Mouse (Mus musculus): Measurements from ENCODE around the gene Ppp1r9a. TPM values are rescaled to one million over a fixed set of nuclear protein-coding genes. Genes with fewer than 3 reads are reported as not detected.

The Ppp1r9a gene
- polyA plus RNA-seq, 1 experiment = 0.13 TPM

DNA sequence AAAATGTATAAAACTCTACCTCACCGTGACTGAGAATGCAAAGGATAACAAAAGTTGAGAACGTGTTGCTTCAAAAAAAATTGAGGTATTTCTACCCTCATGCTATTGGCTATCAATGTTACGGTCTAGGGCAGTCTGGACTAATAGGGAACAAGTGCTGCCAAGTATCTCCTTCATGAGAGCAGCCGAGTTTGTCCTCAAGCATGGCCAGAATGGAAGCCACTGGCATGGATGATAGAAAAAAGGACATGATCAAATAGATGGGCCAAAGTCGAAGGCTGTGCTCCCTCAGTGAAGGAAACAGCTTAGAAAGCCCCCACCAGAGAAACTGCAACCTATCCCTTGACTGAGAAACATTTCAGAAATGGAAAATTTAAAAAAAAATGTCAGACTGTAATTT, 285.3 kb downstream of the Ppp1r9a start:
- Histone ChIP-seq H3ac (ENCODE audit: control insufficient read depth, insufficient read length) (no peak overlapping the region), H3K79me2 (ENCODE audit: control insufficient read depth, insufficient read depth) (no peaks in the 10 kb centered on the region), H3K36me3 (ENCODE audit: control insufficient read depth, insufficient read depth) (no peaks in the 10 kb centered on the region), H3K4me2 (ENCODE audit: low read depth) (no peak overlapping the region), H3K27me3 (ENCODE audit: control insufficient read depth, insufficient read depth, insufficient read length) (no peaks in the 10 kb centered on the region), H3K4me3 (no peak overlapping the region)
- TF ChIP-seq TCF3 (IDR thresholded peaks at IDR 0.05; ENCODE audit: insufficient read length, low read depth) (no peak), REST (IDR thresholded peaks at IDR 0.05; ENCODE audit: insufficient read depth, insufficient read length) (no peak), USF1 (IDR thresholded peaks at IDR 0.05; ENCODE audit: low read depth) (no peak), POLR2A (IDR thresholded peaks at IDR 0.05; ENCODE audit: insufficient read length, low read depth) (no peak), TCF12 (IDR thresholded peaks at IDR 0.05; ENCODE audit: insufficient read depth, poor library complexity, severe bottlenecking) (no peak), E2F4 (IDR thresholded peaks at IDR 0.05; ENCODE audit: insufficient read depth) (no peak), CEBPB (IDR thresholded peaks at IDR 0.05; ENCODE audit: insufficient read depth, poor library complexity, severe bottlenecking) (no peak), MYOG (IDR thresholded peaks at IDR 0.05; ENCODE audit: control insufficient read depth in 1 of 3, insufficient read depth in 1 of 3, insufficient read length in 2 of 3, low read depth in 2 of 3) (no peak), MYOD1 (IDR thresholded peaks at IDR 0.05; ENCODE audit: control insufficient read depth in 1 of 3, insufficient read length in 2 of 3, low read depth in 2 of 3) (no peak), POLR2AphosphoS2 (IDR thresholded peaks at IDR 0.05; ENCODE audit: insufficient read length, low read depth) (no peak), MAX (IDR thresholded peaks at IDR 0.05; ENCODE audit: low read depth) (no peak), SRF (IDR thresholded peaks at IDR 0.05; ENCODE audit: control insufficient read depth, insufficient read length, low read depth) (no peak)

DNA sequence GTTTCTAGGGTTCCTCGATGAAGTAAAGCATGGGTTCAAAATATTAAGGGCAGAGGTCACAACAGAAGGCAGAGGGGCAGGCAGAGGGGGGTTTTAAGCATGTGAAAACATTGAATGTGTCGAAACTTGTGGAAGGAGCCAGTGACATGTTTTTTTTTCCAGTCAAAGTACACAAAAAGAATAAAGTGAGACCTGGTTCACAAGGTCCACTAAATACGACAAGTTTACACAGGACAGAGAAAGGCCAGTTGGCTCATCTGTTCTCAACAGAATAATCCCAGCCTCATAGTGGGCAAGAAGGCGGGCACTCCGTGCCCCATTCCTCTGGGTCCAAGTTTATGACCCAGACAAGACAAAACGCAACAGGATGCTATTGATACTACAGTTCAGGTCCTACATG, 286.2 kb downstream of the Ppp1r9a start:
- H3K27me3 ChIP-seq (ENCODE audit: control insufficient read depth, insufficient read depth, insufficient read length) = peaks cover 4% of the 10 kb centered on the region
- H3K79me2 ChIP-seq (ENCODE audit: control insufficient read depth, insufficient read depth) = no peaks in the 10 kb centered on the region
- no peaks in the 10 kb centered on the region for H3K36me3 ChIP-seq (ENCODE audit: control insufficient read depth, insufficient read depth)
- H3K4me3 ChIP-seq = no peak overlapping the region
- TF ChIP-seq POLR2AphosphoS2 (IDR thresholded peaks at IDR 0.05; ENCODE audit: insufficient read length, low read depth) = no peak
- no peak for TF ChIP-seq POLR2A (IDR thresholded peaks at IDR 0.05; ENCODE audit: insufficient read length, low read depth)
- TF ChIP-seq MYOD1 (IDR thresholded peaks at IDR 0.05; ENCODE audit: control insufficient read depth in 1 of 3, insufficient read length in 2 of 3, low read depth in 2 of 3) = no peak
- no peak for TF ChIP-seq SRF (IDR thresholded peaks at IDR 0.05; ENCODE audit: control insufficient read depth, insufficient read length, low read depth)
- no peak for TF ChIP-seq TCF12 (IDR thresholded peaks at IDR 0.05; ENCODE audit: insufficient read depth, poor library complexity, severe bottlenecking)
- TF ChIP-seq TCF3 (IDR thresholded peaks at IDR 0.05; ENCODE audit: insufficient read length, low read depth) = no peak
- no peak for TF ChIP-seq USF1 (IDR thresholded peaks at IDR 0.05; ENCODE audit: low read depth)
- no peak for TF ChIP-seq E2F4 (IDR thresholded peaks at IDR 0.05; ENCODE audit: insufficient read depth)
- no peak overlapping the region for H3ac ChIP-seq (ENCODE audit: control insufficient read depth, insufficient read length)
- H3K4me2 ChIP-seq (ENCODE audit: low read depth) = no peak overlapping the region

DNA sequence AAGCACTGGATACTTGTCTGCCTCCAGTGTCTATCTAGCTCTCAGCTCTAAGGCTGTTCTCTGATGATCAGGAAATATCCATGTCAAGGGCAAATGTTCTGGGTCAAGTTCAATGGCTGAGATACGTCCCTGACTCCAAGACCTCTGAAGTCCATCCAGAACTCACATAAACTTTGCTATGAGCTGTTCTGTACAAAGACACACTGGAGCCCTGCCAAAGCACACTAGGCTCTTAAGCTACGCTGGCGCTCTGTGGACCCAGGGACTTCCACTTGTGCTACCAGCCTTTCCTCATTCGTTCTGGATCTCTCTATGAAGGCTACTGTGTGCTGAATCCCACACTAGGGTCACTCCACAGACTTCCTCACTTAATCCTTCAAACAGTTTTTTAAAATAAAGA, 286.8 kb downstream of the Ppp1r9a start:
- peaks cover 4% of the 10 kb centered on the region for H3K27me3 ChIP-seq (ENCODE audit: control insufficient read depth, insufficient read depth, insufficient read length)
- no peaks in the 10 kb centered on the region for H3K36me3 ChIP-seq (ENCODE audit: control insufficient read depth, insufficient read depth)
- H3K4me2 ChIP-seq (ENCODE audit: low read depth) = no peak overlapping the region
- no peak overlapping the region for H3ac ChIP-seq (ENCODE audit: control insufficient read depth, insufficient read length)
- H3K79me2 ChIP-seq (ENCODE audit: control insufficient read depth, insufficient read depth) = no peaks in the 10 kb centered on the region
- no peak overlapping the region for H3K4me3 ChIP-seq
- no peak for TF ChIP-seq POLR2AphosphoS2 (IDR thresholded peaks at IDR 0.05; ENCODE audit: insufficient read length, low read depth)
- TF ChIP-seq CEBPB (IDR thresholded peaks at IDR 0.05; ENCODE audit: insufficient read depth, poor library complexity, severe bottlenecking) = no peak
- TF ChIP-seq MYOD1 (IDR thresholded peaks at IDR 0.05; ENCODE audit: control insufficient read depth in 1 of 3, insufficient read length in 2 of 3, low read depth in 2 of 3) = no peak
- TF ChIP-seq E2F4 (IDR thresholded peaks at IDR 0.05; ENCODE audit: insufficient read depth) = no peak
- TF ChIP-seq MYOG (IDR thresholded peaks at IDR 0.05; ENCODE audit: control insufficient read depth in 1 of 3, insufficient read depth in 1 of 3, insufficient read length in 2 of 3, low read depth in 2 of 3) = no peak
- no peak for TF ChIP-seq TCF12 (IDR thresholded peaks at IDR 0.05; ENCODE audit: insufficient read depth, poor library complexity, severe bottlenecking)
- no peak for TF ChIP-seq MAX (IDR thresholded peaks at IDR 0.05; ENCODE audit: low read depth)
- no peak for TF ChIP-seq POLR2A (IDR thresholded peaks at IDR 0.05; ENCODE audit: insufficient read length, low read depth)
- TF ChIP-seq SRF (IDR thresholded peaks at IDR 0.05; ENCODE audit: control insufficient read depth, insufficient read length, low read depth) = no peak
- no peak for TF ChIP-seq REST (IDR thresholded peaks at IDR 0.05; ENCODE audit: insufficient read depth, insufficient read length)
- TF ChIP-seq TCF3 (IDR thresholded peaks at IDR 0.05; ENCODE audit: insufficient read length, low read depth) = no peak
- TF ChIP-seq USF1 (IDR thresholded peaks at IDR 0.05; ENCODE audit: low read depth) = no peak

DNA sequence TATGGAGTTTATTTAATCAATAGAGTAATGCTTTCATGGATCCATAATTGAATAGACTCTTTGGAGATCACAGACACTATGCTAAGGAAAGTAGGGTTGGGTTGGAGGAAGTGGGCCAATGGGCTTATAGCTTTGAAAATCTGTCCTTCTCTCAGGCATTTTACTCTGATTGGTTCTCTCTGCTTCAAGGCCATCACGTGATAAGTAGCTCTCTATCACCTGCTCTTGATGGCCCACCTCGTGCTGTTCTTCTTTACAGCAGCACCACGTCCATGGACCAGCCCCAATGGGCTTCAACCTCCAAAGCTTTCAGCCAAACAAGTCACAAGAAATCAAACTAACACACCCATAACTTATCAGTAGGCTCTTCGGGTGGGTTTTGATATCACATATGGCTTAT, 288.0 kb downstream of the Ppp1r9a start:
- TF ChIP-seq SRF (IDR thresholded peaks at IDR 0.05; ENCODE audit: control insufficient read depth, insufficient read length, low read depth) = no peak
- TF ChIP-seq MAX (IDR thresholded peaks at IDR 0.05; ENCODE audit: low read depth) = no peak
- TF ChIP-seq USF1 (IDR thresholded peaks at IDR 0.05; ENCODE audit: low read depth) = no peak
- no peak for TF ChIP-seq MYOD1 (IDR thresholded peaks at IDR 0.05; ENCODE audit: control insufficient read depth in 1 of 3, insufficient read length in 2 of 3, low read depth in 2 of 3)
- no peak for TF ChIP-seq MYOG (IDR thresholded peaks at IDR 0.05; ENCODE audit: control insufficient read depth in 1 of 3, insufficient read depth in 1 of 3, insufficient read length in 2 of 3, low read depth in 2 of 3)
- no peak for TF ChIP-seq TCF12 (IDR thresholded peaks at IDR 0.05; ENCODE audit: insufficient read depth, poor library complexity, severe bottlenecking)
- TF ChIP-seq REST (IDR thresholded peaks at IDR 0.05; ENCODE audit: insufficient read depth, insufficient read length) = no peak
- TF ChIP-seq POLR2AphosphoS2 (IDR thresholded peaks at IDR 0.05; ENCODE audit: insufficient read length, low read depth) = no peak
- no peak for TF ChIP-seq POLR2A (IDR thresholded peaks at IDR 0.05; ENCODE audit: insufficient read length, low read depth)
- no peak for TF ChIP-seq TCF3 (IDR thresholded peaks at IDR 0.05; ENCODE audit: insufficient read length, low read depth)
- TF ChIP-seq E2F4 (IDR thresholded peaks at IDR 0.05; ENCODE audit: insufficient read depth) = no peak
- no peak for TF ChIP-seq CEBPB (IDR thresholded peaks at IDR 0.05; ENCODE audit: insufficient read depth, poor library complexity, severe bottlenecking)
- H3K4me2 ChIP-seq (ENCODE audit: low read depth) = no peak overlapping the region
- no peaks in the 10 kb centered on the region for H3K79me2 ChIP-seq (ENCODE audit: control insufficient read depth, insufficient read depth)
- H3K36me3 ChIP-seq (ENCODE audit: control insufficient read depth, insufficient read depth) = no peaks in the 10 kb centered on the region
- no peak overlapping the region for H3K4me3 ChIP-seq
- H3ac ChIP-seq (ENCODE audit: control insufficient read depth, insufficient read length) = no peak overlapping the region
- H3K27me3 ChIP-seq (ENCODE audit: control insufficient read depth, insufficient read depth, insufficient read length) = peaks cover 4% of the 10 kb centered on the region

Measured in myocyte (in vitro differentiated cells).